Mouse (Mus musculus) midbrain, embryonic 16.5 days (tissue): ENCODE measurements around the gene Cd244a. TPM values are rescaled to one million over a fixed set of nuclear protein-coding genes. Genes with fewer than 3 reads are reported as not detected.

Experiments
- ATAC-seq: fragments of 200-750 bp; cut with Nextera tagmentation; 2 replicates; pipeline ENCODE4 v1.8.0; 2017; ENCODE audit warnings: moderate TSS enrichment
- H3K27ac ChIP-seq: fragments of 300-500 bp; sonication (generic); 2 replicates; pipeline ENCODE4 v1.5.1; 2014; ENCODE audit warnings: mild to moderate bottlenecking, low read length, mixed read lengths
- H3K27me3 ChIP-seq: fragments of 300-500 bp; sonication (generic); 2 replicates; pipeline ENCODE4 v1.6.1; 2014; ENCODE audit warnings: low read depth, low read length, mixed read lengths; ENCODE audit not compliant: control insufficient read depth, insufficient read depth
- H3K36me3 ChIP-seq: fragments of 300-500 bp; sonication (generic); 2 replicates; pipeline ENCODE4 v1.6.1; 2014; ENCODE audit warnings: mild to moderate bottlenecking, low read length, moderate library complexity, mixed read lengths; ENCODE audit not compliant: control insufficient read depth, insufficient read depth
- H3K4me1 ChIP-seq: fragments of 300-500 bp; sonication (generic); 2 replicates; pipeline ENCODE4 v1.6.1; 2014; ENCODE audit warnings: mild to moderate bottlenecking, low read length, mixed read lengths; ENCODE audit not compliant: control insufficient read depth, insufficient read depth
- H3K4me2 ChIP-seq: fragments of 300-500 bp; sonication (generic); 2 replicates; pipeline ENCODE4 v1.6.1; 2014; ENCODE audit warnings: mild to moderate bottlenecking, low read length, mixed read lengths
- H3K4me3 ChIP-seq: fragments of 300-500 bp; sonication (generic); 2 replicates; pipeline ENCODE4 v1.5.1; 2014; ENCODE audit warnings: low read depth, mild to moderate bottlenecking, low read length, moderate library complexity, mixed read lengths
- H3K9ac ChIP-seq: fragments of 300-500 bp; sonication (generic); 2 replicates; pipeline ENCODE4 v1.6.1; 2014; ENCODE audit warnings: low read depth, low read length, mixed read lengths
- H3K9me3 ChIP-seq: fragments of 300-500 bp; sonication (generic); replicated peaks from 2 replicates; pipeline ENCODE4 v1.6.1; 2014; ENCODE audit warnings: mild to moderate bottlenecking, low read length, mixed read lengths; ENCODE audit not compliant: control insufficient read depth, poor library complexity, severe bottlenecking
- WGBS: fragments of 180-500 bp; shearing (Covaris S2); extraction: QIAGEN DNeasy Blood & Tissue Kit; methylation state at CpG from one replicate; pipeline ENCODE4 v1.1.7; 2014; 5-methylcytosine and 5-hydroxymethylcytosine counted together
- microRNA-seq: library from miRNA; unstranded; fragments of <30 nt; microRNA quantifications from one replicate; pipeline ENCODE4, GENCODE M21; 2017
- polyA plus RNA-seq: library from polyadenylated mRNA; unstranded; fragments of >200 nt; fragmentation: Nextera tagmentation; extraction: Ambion mirVana; gene quantifications from 2 replicates; pipeline ENCODE4 v1.2.1, GENCODE M21; 2015

The Cd244a gene
- polyA plus RNA-seq, 1 experiment from 2014 or later = not detected

GRCm38 (mm10) chr1:171647716-171648115 is 88.7 kb downstream of the Cd244a start:
- no peaks in the 10 kb centered on the region for H3K4me1 ChIP-seq
- no peaks in the 10 kb centered on the region for H3K36me3 ChIP-seq
- H3K27me3 ChIP-seq = no peaks in the 10 kb centered on the region
- H3K9me3 ChIP-seq = no peaks in the 10 kb centered on the region
- H3K9ac ChIP-seq = no peak overlapping the region
- H3K4me2 ChIP-seq = no peak overlapping the region
- H3K4me3 ChIP-seq = no peak overlapping the region
- H3K27ac ChIP-seq = no peak overlapping the region
- WGBS = 86% methylated on average over 5 of the region's 5 CpGs
- no peak for ATAC-seq

GRCm38 (mm10) chr1:171648840-171649239 is 89.8 kb downstream of the Cd244a start:
- ATAC-seq = no peak
- Histone ChIP-seq H3K9ac (no peak overlapping the region), H3K4me3 (no peak overlapping the region), H3K9me3 (no peaks in the 10 kb centered on the region), H3K36me3 (no peaks in the 10 kb centered on the region), H3K27me3 (no peaks in the 10 kb centered on the region), H3K4me2 (no peak overlapping the region), H3K27ac (no peak overlapping the region), H3K4me1 (no peaks in the 10 kb centered on the region)
- 67% methylated on average over 8 of the region's 8 CpGs for WGBS

- Histone ChIP-seq H3K27ac (no peak within 1 kb of the TSS), H3K4me2 (no peak within 1 kb of the TSS), H3K9me3 (no peaks in the 10 kb centered on the region), H3K4me1 (no peaks in the 10 kb centered on the region), H3K9ac (no peak within 1 kb of the TSS), H3K27me3 (no peaks in the 10 kb centered on the region), H3K36me3 (no peaks in the 10 kb centered on the region), H3K4me3 (no peak within 1 kb of the TSS)
- no peak for ATAC-seq
- 95% methylated on average over 5 of the region's 5 CpGs for WGBS
Measured at GRCm38 (mm10) chr1:171652734-171653133, 93.7 kb downstream of the Cd244a start, which contains the start of gene Slamf7. Gene Slamf7 (minus strand): TSS chr1:171653035.

- H3K9ac ChIP-seq = no peak overlapping the region
- no peak overlapping the region for H3K4me3 ChIP-seq
- H3K27me3 ChIP-seq = no peaks in the 10 kb centered on the region
- WGBS = 84% methylated on average over 5 of the region's 5 CpGs
- H3K9me3 ChIP-seq = no peaks in the 10 kb centered on the region
- ATAC-seq = no peak; the same call in 1 of the 2 replicates
- H3K4me2 ChIP-seq = no peak overlapping the region
- H3K36me3 ChIP-seq = no peaks in the 10 kb centered on the region
- H3K27ac ChIP-seq = no peak overlapping the region
- no peaks in the 10 kb centered on the region for H3K4me1 ChIP-seq
Measured at GRCm38 (mm10) chr1:171658561-171658991, 99.6 kb downstream of the Cd244a start.

Small RNA genes lying within 50 kb of the gene (microRNA-seq; reads per million reads assigned to microRNA genes)
- not detected for gene Mir7683

Other genes starting within 250 kb of the Cd244a start
- gene Dedd, start 230.0 kb upstream of the Cd244a start, polyA plus RNA-seq = 53.6 and 55.2 TPM in 2 replicates
- 53.8 and 56.9 TPM in 2 replicates for gene Nit1, start 213.5 kb upstream of the Cd244a start, polyA plus RNA-seq
- 146 and 166 TPM in 2 replicates for gene Pfdn2, start 213.5 kb upstream of the Cd244a start, polyA plus RNA-seq
- gene Klhdc9, start 198.4 kb upstream of the Cd244a start, polyA plus RNA-seq = 4.3 and 4.6 TPM in 2 replicates
- gene Nectin4, start 189.1 kb upstream of the Cd244a start, polyA plus RNA-seq = 3.6 and 3.9 TPM in 2 replicates
- 0.45 and 0.59 TPM in 2 replicates for gene Arhgap30, start 170.2 kb upstream of the Cd244a start, polyA plus RNA-seq
- 197 and 201 TPM in 2 replicates for gene Usf1, start 147.9 kb upstream of the Cd244a start, polyA plus RNA-seq
- 6.2 and 7.6 TPM in 2 replicates for gene Tstd1, start 140.3 kb upstream of the Cd244a start, polyA plus RNA-seq
- 10.4 and 10.5 TPM in 2 replicates for gene F11r, start 121.7 kb upstream of the Cd244a start, polyA plus RNA-seq
- 34.8 and 35.9 TPM in 2 replicates for gene Alyref2, start 55.7 kb upstream of the Cd244a start, polyA plus RNA-seq
- gene Itln1, start 23.9 kb upstream of the Cd244a start, polyA plus RNA-seq = not detected in 2 replicates
- 0.11 and 0.14 TPM in 2 replicates for gene Ly9, start 48.2 kb downstream of the Cd244a start, polyA plus RNA-seq
- gene Slamf7, start 93.8 kb downstream of the Cd244a start, polyA plus RNA-seq = not detected in 2 replicates
- gene Cd48, start 122.8 kb downstream of the Cd244a start, polyA plus RNA-seq = 0.57 and 1.0 TPM in 2 replicates
- gene Slamf1, start 207.9 kb downstream of the Cd244a start, polyA plus RNA-seq = 0.16 and 0.19 TPM in 2 replicates